Mouse (Mus musculus) adrenal gland, adult 18-20 months (tissue): ENCODE measurements around the gene Ralgps2. TPM values are rescaled to one million over a fixed set of nuclear protein-coding genes. Genes with fewer than 3 reads are reported as not detected.

Experiments
- DNase-seq, 2 experiments: peaks; one replicate each; pipeline ENCODE4 v3.0.0; 2021 to 2022; ENCODE audit warnings: low spot score in 2 of 2
- total RNA-seq, 2 experiments: library from RNA; stranded (reverse); gene quantifications; 1 replicate in 1 of 2; 2 replicates in 1 of 2; pipeline ENCODE4 v1.2.3; 2021

Gene Ralgps2
- total RNA-seq, 2 experiments from 2014 or later, result 10.5 to 16.0 TPM

DNA sequence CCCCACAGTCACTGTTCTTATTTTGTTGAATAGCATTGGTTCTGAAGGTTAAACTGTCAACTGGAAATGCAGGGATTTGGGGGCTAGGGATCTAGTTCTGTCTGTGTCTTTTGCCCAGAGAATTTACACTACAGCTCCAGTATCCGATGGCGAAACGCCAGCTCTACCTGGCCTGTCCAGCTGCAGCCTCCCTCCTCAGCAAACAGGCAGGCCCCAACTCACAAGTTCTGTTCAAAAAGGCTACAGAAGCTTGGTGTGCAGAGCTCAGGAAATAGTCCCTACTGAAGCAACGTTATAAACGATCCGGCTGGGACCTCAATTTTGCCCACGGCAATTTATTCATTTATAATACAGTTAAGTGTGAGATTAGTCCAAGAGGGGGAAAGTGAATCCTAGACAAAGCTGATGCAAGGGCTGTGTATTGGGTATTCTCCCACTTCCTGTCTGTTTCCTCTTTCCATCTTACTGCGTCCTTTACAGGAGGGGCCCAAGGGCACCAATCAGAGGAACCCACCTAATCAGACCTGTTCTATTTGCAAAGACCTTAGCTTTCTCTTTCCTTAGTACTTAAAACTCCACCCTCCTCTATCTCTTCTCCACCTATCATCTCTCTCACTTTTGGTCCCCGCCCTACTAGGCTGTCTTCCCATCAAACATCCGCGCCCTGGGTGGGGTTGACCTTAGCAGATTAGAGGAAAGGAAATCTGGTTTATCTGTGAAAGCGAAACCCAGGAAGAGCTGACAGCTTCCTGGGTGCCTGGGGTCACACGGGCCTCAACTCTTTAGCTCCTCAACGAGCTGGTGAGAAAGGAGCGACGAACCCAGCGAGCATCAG is 16.7 kb upstream of the Ralgps2 start:
- DNase-seq, result no peak

DNA sequence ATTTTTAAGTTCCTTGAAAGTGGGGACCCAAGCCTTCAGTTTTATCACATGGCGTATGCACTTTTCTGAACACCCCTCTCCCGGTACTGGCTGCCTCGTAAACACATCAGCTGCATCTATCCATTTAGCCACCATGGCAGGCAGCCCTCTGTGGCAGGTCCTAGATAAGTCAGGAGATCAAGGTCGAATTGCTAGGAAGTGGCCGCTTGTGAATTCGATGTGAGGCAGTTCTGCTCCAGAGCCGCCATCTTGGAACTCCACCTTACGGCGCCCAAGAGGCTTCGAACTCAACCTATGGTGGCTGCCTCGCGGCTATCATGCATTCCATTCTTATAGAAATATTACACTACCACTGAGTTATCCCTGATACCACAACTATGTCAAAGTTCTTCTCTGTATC is 14.8 kb upstream of the Ralgps2 start:
- no peak for DNase-seq

DNA sequence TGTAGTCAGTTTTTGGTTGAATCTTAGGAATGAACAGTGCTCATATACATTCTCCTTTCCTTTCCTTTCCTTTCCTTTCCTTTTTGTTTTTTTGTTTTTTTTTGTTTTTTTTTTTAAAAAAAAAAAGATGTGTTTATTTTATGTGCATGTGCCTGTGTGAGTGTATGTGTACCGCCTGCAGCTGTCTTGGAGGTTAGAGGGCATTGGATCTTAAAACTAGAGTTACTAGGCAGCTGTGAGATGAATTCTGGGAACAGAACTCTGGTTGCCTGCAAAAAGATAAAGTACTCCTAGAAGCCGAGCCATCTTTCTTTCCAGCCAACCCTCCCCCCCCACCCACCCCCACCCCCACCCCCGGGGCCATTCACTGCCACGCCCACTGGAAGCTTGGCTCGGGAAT is 10.9 kb upstream of the Ralgps2 start:
- DNase-seq, result no peak

DNA sequence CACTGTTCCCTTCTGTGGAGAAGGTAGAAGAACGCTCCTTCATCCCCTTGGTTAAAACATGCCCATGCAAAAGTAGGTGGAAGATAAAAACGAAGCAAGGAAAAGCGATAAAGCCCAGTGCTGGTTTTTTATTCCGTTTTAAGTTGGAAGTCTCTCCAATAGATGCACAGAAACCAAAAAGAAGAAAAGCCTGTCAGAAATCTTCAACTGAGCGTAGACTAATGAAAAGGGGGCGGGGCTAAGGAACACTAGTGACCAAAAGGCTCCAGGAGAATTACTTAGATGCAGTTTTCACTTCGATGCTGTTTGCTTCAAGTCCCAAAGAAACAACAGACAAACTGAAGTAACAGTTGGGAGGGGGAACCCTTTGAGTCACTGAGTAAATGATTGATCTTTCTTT is 1.2 kb upstream of the Ralgps2 start:
- no peak for DNase-seq

DNA sequence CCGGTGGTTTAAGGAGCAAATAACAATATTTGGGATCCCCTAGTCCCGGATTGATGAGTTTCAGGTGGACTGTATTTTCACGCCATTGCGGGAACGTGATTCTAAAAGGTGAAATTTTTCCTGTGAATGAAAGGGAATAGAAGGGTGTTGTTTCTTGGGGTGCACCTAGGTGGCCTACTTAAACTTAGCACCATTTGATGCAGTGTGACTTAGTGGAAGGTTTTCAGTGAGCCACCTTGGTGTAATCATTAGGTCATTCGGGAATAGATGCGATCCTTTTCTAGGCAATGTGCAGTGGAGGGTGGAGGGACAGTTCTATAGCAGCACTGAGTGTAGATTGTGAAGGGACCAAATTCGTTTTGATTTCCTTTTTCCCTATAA is 706 bp upstream of the Ralgps2 start:
- no peak for DNase-seq

DNA sequence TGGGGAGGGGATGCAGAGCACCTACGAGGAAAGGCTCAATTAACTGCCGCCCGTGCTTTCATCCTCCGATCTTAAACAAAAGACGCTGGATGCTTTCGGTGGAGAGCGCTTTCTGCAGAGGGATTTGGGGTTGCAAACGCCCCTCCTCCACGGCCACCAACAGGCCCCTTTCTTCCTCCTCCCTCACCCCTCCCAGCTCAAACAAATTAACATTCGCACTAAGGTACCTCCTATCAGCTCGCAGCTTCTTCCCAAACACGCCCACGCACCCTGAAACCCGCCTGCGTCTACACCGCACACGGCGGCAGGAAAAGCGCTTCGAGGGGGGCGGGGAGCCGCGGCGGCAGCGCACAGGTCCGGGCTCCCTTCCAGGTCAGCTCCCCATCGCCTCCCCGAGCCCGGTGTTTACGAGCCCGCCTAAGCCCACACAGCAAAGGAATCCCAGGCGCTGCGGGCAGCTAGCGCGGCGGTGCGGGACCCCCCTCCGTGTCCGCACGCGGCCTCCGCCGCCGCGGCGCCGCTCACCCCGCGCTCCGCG is 652 bp downstream of the Ralgps2 start:
- peak; percentile 55 for DNase-seq

DNA sequence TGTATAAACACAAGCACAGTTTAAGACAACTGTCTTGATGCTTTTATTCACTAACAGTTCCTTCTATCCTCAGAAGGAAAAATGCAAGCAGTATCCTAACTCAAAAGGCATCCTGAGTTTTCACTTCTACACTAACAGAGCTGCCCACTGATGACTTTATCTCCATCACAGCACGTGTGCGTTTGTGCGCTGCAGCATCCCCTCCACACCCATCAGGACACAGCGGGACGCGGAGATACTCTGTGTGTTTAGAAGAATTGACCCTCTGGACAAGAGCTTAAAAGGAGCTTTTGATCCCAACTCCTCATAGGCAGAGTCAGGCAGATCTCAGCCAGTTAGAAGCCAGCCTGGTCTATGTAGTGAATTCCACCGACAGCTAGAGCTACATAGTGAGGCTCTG is 2.0 kb downstream of the Ralgps2 start:
- no peak for DNase-seq

DNA sequence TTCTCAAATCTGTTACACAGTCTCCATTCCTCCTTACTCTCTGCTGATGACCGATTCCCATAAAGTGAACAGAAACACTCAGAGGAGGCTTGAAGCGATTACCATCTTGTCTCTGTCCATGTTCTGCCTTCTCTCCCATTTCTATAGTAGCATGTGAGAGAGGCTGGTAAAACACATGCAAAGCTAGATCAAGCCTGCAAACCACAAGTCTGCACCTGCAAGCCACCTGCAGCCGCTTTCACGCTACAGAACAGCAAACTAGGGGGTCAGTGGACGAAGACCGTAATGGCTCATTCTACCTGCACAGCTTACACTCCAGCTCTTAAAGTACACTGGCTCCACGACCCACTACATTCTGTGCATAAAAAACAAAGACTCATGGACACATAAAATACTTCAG is 5.7 kb downstream of the Ralgps2 start:
- DNase-seq, result no peak

DNA sequence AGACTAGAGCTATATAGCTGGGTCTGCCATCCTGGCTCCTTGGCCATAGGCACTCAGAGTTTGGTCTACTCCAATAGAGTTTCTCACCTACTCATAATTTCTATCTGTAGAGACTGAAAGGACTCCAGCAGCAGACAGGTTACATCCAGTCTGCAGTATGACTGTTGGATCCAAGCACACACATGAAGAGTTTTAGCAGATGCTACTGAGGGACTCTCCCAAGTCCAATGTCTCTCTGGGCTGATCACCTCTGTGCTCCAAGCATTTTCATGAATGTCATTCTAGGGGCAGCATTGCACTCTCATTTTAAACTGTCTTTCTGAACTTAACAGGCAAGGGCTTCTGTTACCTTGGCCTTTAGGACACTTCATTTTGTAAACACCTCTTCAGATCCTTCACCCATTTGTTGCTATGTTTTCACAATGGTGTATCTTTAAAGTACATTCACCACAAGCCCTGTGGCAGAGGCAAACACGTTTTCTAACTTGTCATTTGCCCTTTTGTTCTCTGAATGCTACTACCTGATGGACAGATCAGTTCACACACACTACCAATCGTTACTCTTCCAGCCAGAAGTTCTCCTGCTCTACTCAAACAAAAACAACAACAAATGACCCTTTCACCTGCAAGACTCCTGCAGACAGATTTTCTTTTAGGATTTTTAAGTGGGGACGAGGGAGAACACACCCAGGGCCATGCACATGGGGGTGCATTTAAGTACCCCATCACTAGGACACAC is 7.2 kb downstream of the Ralgps2 start:
- DNase-seq, result no peak

DNA sequence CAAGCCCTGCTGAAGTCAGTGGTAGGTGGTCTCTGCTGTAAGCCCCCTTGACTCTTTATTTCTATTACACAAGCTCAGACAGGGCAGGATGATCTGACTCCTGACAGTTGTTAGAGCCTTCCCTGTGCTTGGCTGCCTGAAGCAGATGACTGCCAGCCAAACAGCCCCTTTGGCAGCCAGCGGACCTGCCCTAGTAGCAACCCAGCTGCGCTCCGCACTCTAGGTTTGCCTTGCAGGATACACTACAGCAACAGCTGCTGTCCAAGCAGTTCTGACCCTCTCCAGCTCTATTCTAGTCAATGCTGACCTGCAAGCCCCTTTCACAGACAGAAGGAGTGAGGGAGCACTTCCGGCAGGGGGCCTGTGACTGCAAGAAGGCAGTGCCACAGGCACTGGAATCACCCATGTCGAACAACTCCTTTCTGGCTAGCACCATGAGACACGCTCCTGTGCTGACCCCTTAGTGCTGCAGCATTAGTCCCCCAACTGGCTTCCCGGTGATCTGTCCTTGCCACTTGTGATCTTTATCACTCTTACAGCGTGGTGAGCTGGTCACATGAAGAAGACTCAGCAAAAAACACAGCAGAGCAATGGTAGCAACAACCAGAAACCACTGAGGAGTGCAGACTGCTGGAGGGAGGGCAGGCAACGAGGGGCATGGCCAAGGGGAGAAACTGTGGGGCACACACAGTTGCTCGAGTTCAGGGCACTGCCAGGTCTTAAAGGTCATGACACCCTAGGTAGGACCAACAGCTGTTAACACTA is 8.1 kb downstream of the Ralgps2 start:
- no peak for DNase-seq

DNA sequence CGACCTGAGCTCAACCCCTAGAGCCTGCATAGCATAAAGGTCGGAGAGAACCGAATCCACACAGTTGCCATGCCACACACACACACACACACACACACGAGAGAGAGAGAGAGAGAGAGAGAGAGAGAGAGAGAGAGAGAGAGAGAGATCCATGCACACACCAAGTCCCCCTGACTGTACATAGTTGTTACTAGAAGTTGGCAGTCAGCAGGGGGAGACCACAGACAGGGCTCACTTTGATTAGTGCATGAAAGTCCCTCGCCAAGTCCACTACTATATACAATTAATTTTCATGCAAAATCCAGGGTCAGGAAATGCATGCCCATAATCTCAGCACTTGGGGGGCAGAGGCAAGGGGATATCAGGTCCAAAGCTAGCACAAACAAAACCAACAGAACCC is 9.2 kb downstream of the Ralgps2 start:
- no peak for DNase-seq

DNA sequence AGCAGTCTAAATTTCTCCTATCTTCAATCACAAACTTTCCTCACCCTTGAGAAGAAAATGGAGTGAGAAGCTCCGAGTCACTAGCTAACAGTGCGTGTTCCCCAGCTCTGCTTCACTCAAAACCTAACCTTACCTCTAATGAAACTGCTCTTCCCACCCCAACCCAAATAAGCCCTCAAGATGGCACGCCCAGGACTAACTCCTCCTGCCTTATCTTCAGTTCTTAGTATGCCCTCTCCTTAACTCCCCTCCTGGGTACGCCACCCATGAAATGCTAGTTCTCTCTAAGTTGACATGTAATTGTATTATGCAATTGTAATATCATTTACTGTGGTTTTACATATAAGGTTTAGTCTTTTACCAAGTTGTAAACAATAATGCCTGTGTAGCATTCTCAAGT is 11.2 kb downstream of the Ralgps2 start:
- DNase-seq, result no peak

DNA sequence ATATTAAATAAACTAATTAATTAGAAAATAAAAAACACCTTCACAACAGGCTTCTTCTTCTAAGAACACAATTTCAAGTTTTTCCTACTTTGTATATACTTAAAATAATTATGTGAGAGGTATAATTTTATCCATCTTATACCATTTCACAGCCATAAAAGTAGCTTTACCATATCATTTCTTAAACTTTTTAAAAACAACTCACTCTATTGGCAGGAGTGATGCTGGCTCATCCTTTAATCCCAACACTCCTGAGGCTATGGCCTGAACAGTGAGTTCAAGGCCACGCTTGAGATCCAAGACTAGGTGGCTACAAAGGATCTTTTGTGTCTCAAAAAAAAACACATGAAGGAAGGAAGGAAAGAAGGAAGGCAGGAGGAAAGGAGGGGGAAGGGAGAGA is 15.9 kb downstream of the Ralgps2 start:
- DNase-seq, result no peak

DNA sequence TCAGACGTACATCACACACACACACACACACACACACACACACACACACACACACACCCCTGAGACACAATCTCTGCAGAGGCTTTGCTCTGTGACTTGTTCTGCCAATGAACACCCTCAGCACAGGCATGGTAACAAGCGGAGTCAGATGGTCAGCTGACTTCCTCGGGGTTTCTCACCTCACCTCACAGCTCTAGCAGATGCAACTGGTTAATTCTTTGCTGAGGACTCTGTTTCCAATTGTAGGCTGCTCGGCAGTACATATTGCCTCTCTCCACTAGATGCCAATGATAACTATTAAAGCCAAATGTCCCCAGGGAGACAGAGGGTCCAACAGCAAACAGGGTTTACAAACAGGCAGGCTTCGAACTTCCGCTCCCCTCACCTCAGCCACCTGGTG is 16.5 kb downstream of the Ralgps2 start:
- no peak for DNase-seq

DNA sequence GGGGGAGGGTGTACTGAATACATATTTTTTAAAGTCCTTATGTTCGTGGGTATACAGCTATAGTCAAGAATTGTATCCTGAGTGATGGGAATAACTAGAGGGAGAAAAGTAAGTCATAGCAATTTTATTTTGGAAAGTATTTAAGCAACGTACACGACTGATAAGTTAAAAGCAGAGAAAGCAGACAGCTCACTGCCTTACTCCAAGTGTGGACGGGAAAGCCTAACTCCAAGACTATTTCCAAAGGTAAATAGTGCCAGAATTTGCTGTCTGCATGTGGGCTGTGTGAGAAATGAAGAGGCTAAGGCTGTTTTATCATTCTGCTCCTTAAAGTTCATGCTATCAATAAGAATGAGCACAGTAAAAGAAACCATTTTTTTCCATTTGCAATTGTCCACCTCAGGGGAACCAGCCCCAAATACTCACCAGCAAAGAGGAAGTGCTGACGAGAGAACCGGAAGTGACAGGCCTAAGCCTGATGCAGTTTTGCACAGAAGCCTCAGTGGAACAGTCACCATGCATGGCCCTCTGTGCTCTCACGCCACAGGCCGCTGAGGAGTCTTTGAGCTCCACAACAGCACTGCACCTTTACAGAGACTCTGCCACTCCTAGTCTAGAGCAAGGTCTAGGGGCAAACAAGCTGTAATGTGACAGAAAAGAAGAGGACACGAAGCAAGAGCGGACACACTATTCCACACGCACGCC is 18.0 kb downstream of the Ralgps2 start:
- no peak for DNase-seq

DNA sequence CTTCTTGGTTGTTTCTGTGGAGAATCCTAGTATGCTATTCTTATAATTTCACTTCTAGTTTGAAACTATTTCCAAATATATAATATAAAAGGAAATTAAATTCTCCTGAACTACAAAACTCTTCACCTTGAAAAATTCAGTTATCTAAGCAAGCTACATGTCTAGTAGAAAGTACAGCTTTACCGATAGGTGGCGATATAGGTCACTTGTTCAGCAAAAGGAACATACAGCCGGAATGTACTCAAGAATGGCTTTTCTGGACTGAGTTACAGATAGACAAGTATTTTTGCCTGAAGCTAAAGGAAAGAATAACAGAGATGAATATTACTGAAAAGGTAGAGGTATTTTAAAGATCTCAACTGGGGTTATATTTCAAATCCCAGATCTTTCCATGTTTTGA is 22.0 kb downstream of the Ralgps2 start:
- DNase-seq, result no peak

DNA sequence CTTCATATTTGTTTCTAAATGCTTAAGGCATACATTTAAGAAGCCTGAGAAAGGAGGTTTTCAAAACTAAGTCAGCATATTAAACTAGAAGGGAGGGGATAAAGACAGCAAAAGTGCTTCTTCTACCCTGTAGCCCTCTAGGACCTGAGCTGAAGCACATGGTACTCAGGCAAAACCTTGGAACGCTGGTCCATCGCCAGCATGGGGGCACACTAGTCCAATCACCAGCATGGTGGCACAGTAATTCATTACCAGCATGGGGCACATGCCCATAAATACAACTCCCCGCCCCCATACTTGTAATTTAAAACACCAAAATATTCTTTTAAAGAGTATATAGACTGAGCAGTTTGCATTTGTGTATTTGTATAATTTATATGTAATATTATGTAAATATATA is 23.1 kb downstream of the Ralgps2 start:
- no peak for DNase-seq

DNA sequence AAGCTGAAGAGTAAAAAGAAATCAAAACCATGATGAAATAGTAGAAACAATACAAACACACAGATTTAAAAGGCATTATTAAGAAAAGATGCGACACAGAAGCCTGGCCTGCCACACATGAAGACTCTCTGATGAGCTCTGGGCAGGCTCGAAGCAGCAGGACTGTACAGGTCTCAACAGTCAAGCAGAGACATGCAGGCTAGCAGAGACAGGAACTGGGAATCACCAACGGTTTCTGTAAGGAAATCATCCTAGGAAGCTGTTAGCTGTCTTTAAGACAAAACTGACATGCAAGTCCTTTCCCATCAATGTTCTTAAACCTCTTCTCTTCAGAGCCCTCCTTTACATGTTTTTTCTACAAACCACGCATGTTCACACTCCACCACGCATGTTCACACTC is 24.5 kb downstream of the Ralgps2 start:
- no peak for DNase-seq

DNA sequence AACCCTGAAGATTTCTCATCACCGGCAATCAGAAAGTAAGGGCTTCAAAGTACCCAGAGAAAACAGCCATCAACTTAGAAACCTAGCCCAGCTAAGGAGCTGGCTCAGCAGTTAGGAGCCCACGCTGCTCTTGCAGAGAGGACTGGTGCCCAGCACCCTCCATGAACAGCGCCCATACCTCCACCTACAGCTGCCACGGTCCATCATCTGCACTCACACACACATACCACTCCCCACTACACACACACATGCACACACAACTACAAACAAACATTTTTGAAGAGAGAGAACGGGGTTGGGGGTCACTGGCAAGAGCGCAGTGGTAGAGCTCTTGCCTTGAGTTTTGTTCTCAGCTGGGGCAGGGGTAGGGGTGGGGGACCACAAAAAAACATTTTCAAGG is 26.2 kb downstream of the Ralgps2 start:
- DNase-seq, result no peak

DNA sequence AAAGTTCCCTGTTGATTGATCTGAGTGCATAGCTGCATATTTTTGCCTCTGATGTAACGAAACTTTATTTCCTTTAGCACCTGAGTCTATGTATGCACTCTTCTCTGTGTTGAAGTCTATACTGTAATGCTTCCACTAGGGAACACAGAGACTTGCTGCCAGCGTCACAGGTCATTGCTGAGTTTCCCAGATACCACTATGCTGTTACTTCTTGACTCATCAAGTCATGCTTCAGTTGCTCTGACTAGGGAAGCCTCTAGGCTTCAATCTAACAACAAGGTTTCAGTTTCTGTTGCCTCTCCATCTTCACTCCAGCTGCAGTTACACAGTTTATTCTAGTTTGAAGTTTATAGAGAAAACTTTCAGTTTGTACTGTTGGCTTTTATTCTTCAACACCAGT is 28.5 kb downstream of the Ralgps2 start:
- no peak for DNase-seq

DNA sequence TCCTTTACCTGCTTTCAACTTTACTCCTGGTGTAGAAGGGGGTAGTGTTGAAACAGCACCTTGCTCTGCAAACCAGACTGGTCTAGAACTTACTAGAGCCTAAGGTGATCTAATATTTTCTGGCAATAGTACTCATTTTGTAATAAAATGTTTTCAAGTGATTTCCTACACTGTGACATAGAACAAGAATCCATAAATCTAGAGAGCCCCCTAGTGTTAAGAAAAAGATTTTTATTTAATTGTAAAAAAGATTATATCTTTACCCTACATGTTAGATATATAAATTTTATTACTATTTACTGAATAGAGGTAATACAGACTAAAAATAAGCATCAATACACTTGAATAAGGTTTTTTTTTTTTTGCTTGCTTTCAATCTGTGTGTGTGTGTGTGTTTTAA is 29.6 kb downstream of the Ralgps2 start:
- DNase-seq, result no peak
